Mouse (Mus musculus) heart, postnatal 0 days (tissue): Measurements from ENCODE around the gene Saa4.
A peak's percentile ranks its signal among the peaks of the same experiment; 100 is the strongest.

Source experiments
- CTCF ChIP-seq: IDR thresholded peaks from 2 replicates; pipeline ENCODE4 v1.5.1; 2016; ENCODE audit warnings: antibody characterized with exemption, control low read depth, low read depth
- EP300 ChIP-seq: IDR thresholded peaks from 2 replicates; pipeline ENCODE4 v1.6.1; 2016; ENCODE audit warnings: antibody characterized with exemption, low read depth

DNA sequence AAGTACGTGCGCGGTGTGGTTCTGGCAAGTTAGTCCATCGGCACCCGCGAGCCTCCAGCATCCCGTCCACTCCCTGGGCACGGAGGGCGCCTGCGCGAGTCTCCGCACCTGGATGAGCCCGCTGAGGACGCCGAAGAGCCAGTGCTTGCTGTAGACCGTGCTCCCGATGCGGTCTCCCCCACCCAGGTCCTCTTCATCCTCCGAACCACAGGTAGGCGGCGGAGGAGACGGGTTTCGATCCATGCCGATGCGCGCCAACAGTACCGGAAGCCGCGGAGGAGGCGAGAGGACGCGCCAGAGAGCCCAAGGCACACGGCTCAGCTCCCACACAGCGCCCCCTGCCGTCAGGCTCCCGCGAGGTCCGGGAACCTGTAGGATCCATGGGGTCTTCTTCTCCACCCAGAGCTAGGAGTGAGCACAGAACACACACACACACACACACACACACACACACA, 22.0 kb downstream of the Saa4 start, which contains the start of gene Saal1:
- TF ChIP-seq CTCF (peak; percentile 93), EP300 (no peak)
